Mouse (Mus musculus): Measurements from ENCODE around the gene Gpt2. TPM values are rescaled to one million over a fixed set of nuclear protein-coding genes. Genes with fewer than 3 reads are reported as not detected.

Gpt2 gene
- polyA plus RNA-seq, 1 experiment, result 29.1 TPM

DNA sequence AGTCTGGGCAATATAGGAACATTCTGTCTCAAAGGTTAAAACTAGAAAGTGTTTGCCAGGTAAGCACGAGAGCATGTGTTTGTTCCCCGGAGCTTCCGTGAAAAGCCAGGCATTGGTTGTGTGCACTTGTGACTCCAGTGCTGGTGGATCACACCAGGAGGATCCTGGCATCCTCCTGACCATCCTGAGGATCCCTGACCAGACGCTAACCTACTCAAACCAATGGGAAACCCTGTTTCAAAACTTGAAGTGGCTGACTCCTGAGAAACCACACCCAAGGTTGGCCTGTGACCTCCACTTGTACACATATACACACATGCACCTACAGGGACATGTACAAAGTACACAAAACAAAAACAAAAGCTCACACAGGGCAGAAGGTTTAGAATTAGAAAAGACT, 4.4 kb downstream of the Gpt2 start:
- Histone ChIP-seq H3K4me3 (ENCODE audit: low read depth, low read length) (no peak overlapping the region), H3K27me3 (ENCODE audit: control insufficient read depth, insufficient read depth, low read length, poor library complexity, severe bottlenecking) (no peaks in the 10 kb centered on the region), H3K4me1 (ENCODE audit: control insufficient read depth, insufficient read depth, low read length) (peaks cover 11% of the 10 kb centered on the region), H3K27ac (ENCODE audit: insufficient read depth, low read length) (peak overlapping the region; percentile 55), H3K9ac (ENCODE audit: low read depth, poor library complexity, severe bottlenecking) (no peak overlapping the region), H3K36me3 (ENCODE audit: control insufficient read depth, insufficient read depth, low read length, poor library complexity, severe bottlenecking) (peaks cover 32% of the 10 kb centered on the region), H3K9me3 (replicated peaks; ENCODE audit: control insufficient read depth, insufficient read depth, low read length, poor library complexity, severe bottlenecking) (no peaks in the 10 kb centered on the region)
- no peak for TF ChIP-seq CTCF (IDR thresholded peaks at IDR 0.05; ENCODE audit: low read depth, low read length)
- TF ChIP-seq EP300 (IDR thresholded peaks at IDR 0.05; ENCODE audit: insufficient read depth, low read depth, low read length), result no peak
- TF ChIP-seq POLR2A (IDR thresholded peaks at IDR 0.05; ENCODE audit: insufficient read depth, low read length), result no peak

GRCm38 (mm10) chr8:85498577-85498976, 6.2 kb downstream of the Gpt2 start:
- peak overlapping the region; percentile 80 for H3K27ac ChIP-seq (ENCODE audit: insufficient read depth, low read length)
- H3K9me3 ChIP-seq (replicated peaks; ENCODE audit: control insufficient read depth, insufficient read depth, low read length, poor library complexity, severe bottlenecking), result no peaks in the 10 kb centered on the region
- peaks cover 11% of the 10 kb centered on the region for H3K4me1 ChIP-seq (ENCODE audit: control insufficient read depth, insufficient read depth, low read length)
- no peaks in the 10 kb centered on the region for H3K27me3 ChIP-seq (ENCODE audit: control insufficient read depth, insufficient read depth, low read length, poor library complexity, severe bottlenecking)
- H3K9ac ChIP-seq (ENCODE audit: low read depth, poor library complexity, severe bottlenecking), result no peak overlapping the region
- peaks cover 44% of the 10 kb centered on the region for H3K36me3 ChIP-seq (ENCODE audit: control insufficient read depth, insufficient read depth, low read length, poor library complexity, severe bottlenecking)
- no peak for TF ChIP-seq CTCF (IDR thresholded peaks at IDR 0.05; ENCODE audit: low read depth, low read length)
- TF ChIP-seq POLR2A (IDR thresholded peaks at IDR 0.05; ENCODE audit: insufficient read depth, low read length), result no peak
- TF ChIP-seq EP300 (IDR thresholded peaks at IDR 0.05; ENCODE audit: insufficient read depth, low read depth, low read length), result 0 out of 2 replicates have a peak, but pooled peaks have one; percentile 54
- no peak overlapping the region for H3K4me3 ChIP-seq (ENCODE audit: low read depth, low read length)

GRCm38 (mm10) chr8:85500460-85500859, 8.1 kb downstream of the Gpt2 start:
- H3K27ac ChIP-seq (ENCODE audit: insufficient read depth, low read length), result no peak overlapping the region
- H3K27me3 ChIP-seq (ENCODE audit: control insufficient read depth, insufficient read depth, low read length, poor library complexity, severe bottlenecking), result no peaks in the 10 kb centered on the region
- H3K36me3 ChIP-seq (ENCODE audit: control insufficient read depth, insufficient read depth, low read length, poor library complexity, severe bottlenecking), result peaks cover 48% of the 10 kb centered on the region
- no peak overlapping the region for H3K9ac ChIP-seq (ENCODE audit: low read depth, poor library complexity, severe bottlenecking)
- peaks cover 8% of the 10 kb centered on the region for H3K4me1 ChIP-seq (ENCODE audit: control insufficient read depth, insufficient read depth, low read length)
- H3K9me3 ChIP-seq (replicated peaks; ENCODE audit: control insufficient read depth, insufficient read depth, low read length, poor library complexity, severe bottlenecking), result no peaks in the 10 kb centered on the region
- TF ChIP-seq CTCF (IDR thresholded peaks at IDR 0.05; ENCODE audit: low read depth, low read length) (no peak), POLR2A (IDR thresholded peaks at IDR 0.05; ENCODE audit: insufficient read depth, low read length) (no peak), EP300 (IDR thresholded peaks at IDR 0.05; ENCODE audit: insufficient read depth, low read depth, low read length) (no peak)
- no peak overlapping the region for H3K4me3 ChIP-seq (ENCODE audit: low read depth, low read length)

DNA sequence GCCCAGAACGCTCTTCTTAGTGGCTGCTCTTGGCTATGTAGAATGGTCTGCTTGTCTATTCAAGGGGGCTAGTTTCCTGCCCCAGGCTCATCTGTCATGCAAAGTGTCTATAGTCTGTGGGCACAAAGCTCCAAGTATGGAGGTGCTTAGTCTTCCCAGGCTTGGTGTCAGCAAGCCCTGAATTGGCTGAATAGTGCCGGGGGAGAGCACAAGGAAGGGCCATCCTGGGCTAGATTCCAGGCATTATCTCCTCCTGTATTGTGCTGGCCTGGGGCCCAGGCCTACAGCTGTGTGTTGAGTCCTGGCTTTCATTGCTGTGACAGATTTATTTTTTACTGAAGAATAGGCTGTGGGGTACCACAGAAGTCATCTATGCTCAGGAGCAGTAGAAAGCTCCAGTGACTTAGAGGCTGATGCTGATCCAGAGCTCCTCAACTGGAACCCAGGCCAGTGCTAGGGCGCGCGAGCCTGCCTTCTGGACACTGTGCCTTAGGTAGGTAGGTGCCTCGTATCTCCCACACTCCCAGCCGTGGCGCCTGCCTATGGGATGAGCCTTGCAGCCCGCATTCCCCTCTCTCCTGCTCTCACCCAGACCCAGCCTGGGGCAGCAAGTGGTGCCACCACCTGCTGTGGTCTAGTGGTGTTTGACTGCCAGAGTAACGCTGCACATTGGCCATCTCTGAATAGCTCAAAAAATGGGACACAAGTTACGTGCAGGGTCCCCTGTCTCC, 8.7 kb downstream of the Gpt2 start:
- H3K27ac ChIP-seq (ENCODE audit: insufficient read depth, low read length), result no peak overlapping the region; the same call in 1 of the 2 replicates
- H3K4me3 ChIP-seq (ENCODE audit: low read depth, low read length), result no peak overlapping the region
- no peaks in the 10 kb centered on the region for H3K27me3 ChIP-seq (ENCODE audit: control insufficient read depth, insufficient read depth, low read length, poor library complexity, severe bottlenecking)
- peaks cover 51% of the 10 kb centered on the region for H3K36me3 ChIP-seq (ENCODE audit: control insufficient read depth, insufficient read depth, low read length, poor library complexity, severe bottlenecking)
- H3K9ac ChIP-seq (ENCODE audit: low read depth, poor library complexity, severe bottlenecking), result no peak overlapping the region
- peaks cover 8% of the 10 kb centered on the region for H3K4me1 ChIP-seq (ENCODE audit: control insufficient read depth, insufficient read depth, low read length)
- no peaks in the 10 kb centered on the region for H3K9me3 ChIP-seq (replicated peaks; ENCODE audit: control insufficient read depth, insufficient read depth, low read length, poor library complexity, severe bottlenecking)
- TF ChIP-seq EP300 (IDR thresholded peaks at IDR 0.05; ENCODE audit: insufficient read depth, low read depth, low read length) (no peak), CTCF (IDR thresholded peaks at IDR 0.05; ENCODE audit: low read depth, low read length) (no peak)

GRCm38 (mm10) chr8:85502381-85502780, 10.0 kb downstream of the Gpt2 start:
- Histone ChIP-seq H3K27ac (ENCODE audit: insufficient read depth, low read length) (peak overlapping the region; percentile 4; the same call in 1 of the 2 replicates), H3K9me3 (replicated peaks; ENCODE audit: control insufficient read depth, insufficient read depth, low read length, poor library complexity, severe bottlenecking) (no peaks in the 10 kb centered on the region), H3K4me1 (ENCODE audit: control insufficient read depth, insufficient read depth, low read length) (peaks cover 5% of the 10 kb centered on the region), H3K4me3 (ENCODE audit: low read depth, low read length) (no peak overlapping the region), H3K9ac (ENCODE audit: low read depth, poor library complexity, severe bottlenecking) (no peak overlapping the region), H3K27me3 (ENCODE audit: control insufficient read depth, insufficient read depth, low read length, poor library complexity, severe bottlenecking) (no peaks in the 10 kb centered on the region), H3K36me3 (ENCODE audit: control insufficient read depth, insufficient read depth, low read length, poor library complexity, severe bottlenecking) (peaks cover 52% of the 10 kb centered on the region)
- TF ChIP-seq CTCF (IDR thresholded peaks at IDR 0.05; ENCODE audit: low read depth, low read length), result no peak
- no peak for TF ChIP-seq POLR2A (IDR thresholded peaks at IDR 0.05; ENCODE audit: insufficient read depth, low read length)
- TF ChIP-seq EP300 (IDR thresholded peaks at IDR 0.05; ENCODE audit: insufficient read depth, low read depth, low read length), result no peak

- Histone ChIP-seq H3K36me3 (ENCODE audit: control insufficient read depth, insufficient read depth, low read length, poor library complexity, severe bottlenecking) (peaks cover 59% of the 10 kb centered on the region), H3K4me3 (ENCODE audit: low read depth, low read length) (no peak overlapping the region), H3K27me3 (ENCODE audit: control insufficient read depth, insufficient read depth, low read length, poor library complexity, severe bottlenecking) (no peaks in the 10 kb centered on the region), H3K4me1 (ENCODE audit: control insufficient read depth, insufficient read depth, low read length) (peaks cover 4% of the 10 kb centered on the region), H3K27ac (ENCODE audit: insufficient read depth, low read length) (peak overlapping the region; percentile 34; the same call in 1 of the 2 replicates), H3K9ac (ENCODE audit: low read depth, poor library complexity, severe bottlenecking) (no peak overlapping the region), H3K9me3 (replicated peaks; ENCODE audit: control insufficient read depth, insufficient read depth, low read length, poor library complexity, severe bottlenecking) (no peaks in the 10 kb centered on the region)
- no peak for TF ChIP-seq POLR2A (IDR thresholded peaks at IDR 0.05; ENCODE audit: insufficient read depth, low read length)
Observed at GRCm38 (mm10) chr8:85503065-85503464, 10.7 kb downstream of the Gpt2 start.
